Mouse (Mus musculus) NIH3T3 (cell line): ENCODE data around the gene Svs5.

ENCODE experiments used
- DNase-seq: peaks from one replicate; pipeline ENCODE4 v3.0.0-alpha.2; 2012; ENCODE audit warnings: low read depth

Gene Svs5

GRCm38 (mm10) chr2:164377478-164378426 is 45.2 kb downstream of the Svs5 start:
- DNase-seq, result peak; percentile 54

- DNase-seq, result no peak
Observed at GRCm38 (mm10) chr2:164381726-164382125, 49.2 kb downstream of the Svs5 start.

GRCm38 (mm10) chr2:164382971-164383370 is 50.4 kb downstream of the Svs5 start:
- no peak for DNase-seq
